Mouse (Mus musculus) cerebellum, adult 11 months (tissue): ENCODE measurements around the gene Spag9.

Experiments used
- DNase-seq: peaks from one replicate; pipeline ENCODE4 v3.0.0; 2022

Gene Spag9

GRCm38 (mm10) chr11:94159911-94160415 lies 164.1 kb downstream of the Spag9 start:
- DNase-seq, result no peak

GRCm38 (mm10) chr11:94160443-94161266 lies 164.8 kb downstream of the Spag9 start:
- peak; percentile 93 for DNase-seq

DNA sequence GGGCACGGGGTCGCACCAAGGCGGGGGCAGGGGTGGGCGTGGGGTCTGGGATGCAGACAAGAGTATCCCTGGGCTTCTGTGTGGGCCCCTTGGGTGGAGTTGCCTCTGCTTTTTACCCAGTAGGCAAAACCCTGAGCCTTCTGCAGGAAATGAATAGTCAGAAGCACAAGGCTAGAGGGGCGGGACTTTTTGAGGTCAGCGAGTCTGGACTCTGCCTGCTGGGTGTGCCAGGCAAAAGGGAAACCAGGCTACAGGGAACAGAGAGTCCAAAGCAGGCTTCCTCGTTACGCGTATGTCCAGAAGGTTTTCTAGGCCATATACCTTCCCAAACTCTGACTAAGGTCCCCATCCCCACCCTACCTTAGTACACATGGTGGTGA lies 165.4 kb downstream of the Spag9 start:
- DNase-seq, result peak; percentile 45

GRCm38 (mm10) chr11:94161867-94162581 lies 166.1 kb downstream of the Spag9 start:
- peak; percentile 26 for DNase-seq

DNA sequence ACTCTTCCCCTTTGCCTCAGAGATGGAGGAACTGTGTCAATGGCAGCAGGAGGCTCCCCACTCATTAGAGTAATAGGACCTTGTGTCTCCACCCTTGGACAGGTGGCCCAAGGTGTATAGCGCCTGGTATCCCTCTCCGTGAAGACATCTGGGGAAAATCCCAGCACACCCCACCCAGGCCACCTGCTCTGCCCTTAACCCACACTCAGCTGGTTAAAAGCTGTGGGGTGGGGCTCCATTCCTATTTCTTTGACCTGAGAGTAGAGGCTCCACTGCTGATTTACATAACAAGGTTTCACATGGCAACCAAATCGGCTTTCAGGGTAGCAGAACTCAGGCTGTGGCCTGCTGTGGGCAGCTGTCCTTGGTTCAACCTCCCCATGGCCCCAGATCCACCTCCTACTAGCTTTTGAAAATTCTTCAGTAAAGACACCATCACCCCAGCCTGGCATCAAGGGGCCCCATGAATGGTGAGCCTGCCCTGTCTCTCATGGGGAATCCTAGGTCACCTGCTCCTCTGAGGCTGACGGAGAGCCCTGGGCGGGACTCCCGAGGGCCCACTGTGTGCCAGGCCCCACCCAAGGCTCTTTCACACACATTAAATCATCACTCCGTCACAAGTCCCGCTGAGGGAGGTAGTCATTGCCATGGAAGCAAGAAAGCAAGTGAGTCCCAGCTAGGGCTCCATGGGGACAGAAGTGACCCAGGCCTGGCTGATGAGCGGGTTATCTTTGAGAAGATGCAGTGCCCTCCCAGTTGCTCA lies 167.3 kb downstream of the Spag9 start:
- no peak for DNase-seq

- DNase-seq, result no peak
Measured at GRCm38 (mm10) chr11:94165745-94166144, 169.9 kb downstream of the Spag9 start.

DNA sequence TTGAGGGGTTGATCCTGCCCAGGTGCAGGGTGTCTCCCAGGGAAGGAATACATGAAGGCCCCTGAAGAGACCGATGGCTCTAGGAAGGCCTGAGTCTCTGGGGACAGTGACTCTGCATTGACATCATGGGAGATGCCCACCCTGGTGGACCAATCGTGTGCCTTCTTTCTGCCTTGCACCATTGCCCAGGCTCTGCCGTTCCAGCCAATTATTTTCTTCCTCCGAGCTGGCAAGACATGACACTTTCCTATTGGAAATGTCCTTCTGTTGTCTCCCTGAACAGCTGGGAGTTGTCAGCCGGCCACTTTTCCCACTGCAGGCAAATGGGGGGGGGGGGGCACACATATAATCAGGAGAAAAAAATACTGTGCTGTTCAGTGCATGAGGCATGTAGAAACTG lies 172.3 kb downstream of the Spag9 start:
- no peak for DNase-seq

DNA sequence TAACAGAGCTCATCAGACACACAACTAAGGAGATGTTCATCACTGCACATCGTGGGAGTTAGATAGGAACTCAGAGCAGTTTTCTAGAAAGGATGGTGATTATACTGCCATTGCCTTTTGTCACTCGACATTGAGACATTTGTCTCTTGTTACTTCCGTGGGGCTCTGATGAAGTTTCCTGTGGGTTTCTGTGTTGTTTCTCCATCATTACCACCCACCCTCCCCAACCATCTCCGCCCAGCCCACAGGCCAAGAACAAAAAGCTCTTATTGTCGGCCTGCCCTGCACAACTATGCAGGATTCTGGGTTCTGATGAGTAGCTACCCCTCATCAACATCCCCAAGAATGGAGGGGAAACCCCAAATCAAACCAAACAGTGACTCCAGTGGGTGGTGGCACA lies 173.7 kb downstream of the Spag9 start:
- no peak for DNase-seq

GRCm38 (mm10) chr11:94171691-94172090 lies 175.8 kb downstream of the Spag9 start:
- no peak for DNase-seq

DNA sequence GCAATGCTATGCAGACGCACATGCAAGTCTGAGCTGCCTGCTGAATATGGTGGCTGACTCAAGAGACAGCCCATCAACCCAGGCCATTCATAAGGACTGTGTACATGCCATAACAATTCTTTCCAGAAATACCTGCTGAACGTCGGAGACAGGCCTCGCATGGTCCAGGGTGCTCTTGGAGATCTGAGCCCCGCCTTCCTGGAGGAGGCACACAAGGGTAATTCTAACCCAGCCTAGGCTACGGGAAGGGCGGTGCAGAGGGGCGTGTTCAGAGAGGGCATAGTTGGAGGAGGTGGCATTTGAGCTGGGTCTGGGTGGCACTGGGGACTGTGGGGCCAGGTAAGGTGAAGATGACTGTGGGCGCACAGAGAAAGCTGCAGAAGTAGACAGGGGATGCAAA lies 176.3 kb downstream of the Spag9 start:
- no peak for DNase-seq

- no peak for DNase-seq
Measured at GRCm38 (mm10) chr11:94173726-94174146, 177.8 kb downstream of the Spag9 start.

DNA sequence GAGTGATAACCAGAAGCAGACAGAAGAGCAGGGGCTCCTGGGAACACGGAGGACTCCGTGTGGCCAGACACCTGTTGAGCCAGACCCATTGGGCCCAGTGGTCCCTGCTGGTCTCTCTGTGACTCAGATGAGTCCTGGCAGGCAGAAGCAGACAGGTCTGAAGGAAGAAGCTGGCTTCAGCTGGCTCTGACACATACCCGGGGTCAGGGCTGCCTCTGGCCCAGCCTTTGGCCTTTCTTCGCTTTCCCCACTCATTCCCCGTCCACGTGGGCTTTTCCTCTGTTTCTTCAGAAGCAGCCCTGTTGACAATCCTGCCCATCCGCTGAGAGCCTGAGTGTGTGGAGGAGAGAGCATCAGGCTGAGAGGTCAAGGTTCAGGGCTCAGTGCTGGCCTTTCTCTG lies 179.4 kb downstream of the Spag9 start:
- no peak for DNase-seq
